Mouse (Mus musculus) erythroblast, embryonic 14.5 days (primary cell): ENCODE data around the gene 4931406P16Rik.

ENCODE experiments used
- GATA1 ChIP-seq: IDR thresholded peaks from 2 replicates; pipeline ENCODE4 v1.6.1; 2012; ENCODE audit warnings: low read length, inconsistent platforms, mixed read lengths
- TAL1 ChIP-seq: IDR thresholded peaks from 3 replicates; pipeline ENCODE4 v1.6.1; 2012; ENCODE audit warnings: low read length, inconsistent platforms, mixed read lengths

DNA sequence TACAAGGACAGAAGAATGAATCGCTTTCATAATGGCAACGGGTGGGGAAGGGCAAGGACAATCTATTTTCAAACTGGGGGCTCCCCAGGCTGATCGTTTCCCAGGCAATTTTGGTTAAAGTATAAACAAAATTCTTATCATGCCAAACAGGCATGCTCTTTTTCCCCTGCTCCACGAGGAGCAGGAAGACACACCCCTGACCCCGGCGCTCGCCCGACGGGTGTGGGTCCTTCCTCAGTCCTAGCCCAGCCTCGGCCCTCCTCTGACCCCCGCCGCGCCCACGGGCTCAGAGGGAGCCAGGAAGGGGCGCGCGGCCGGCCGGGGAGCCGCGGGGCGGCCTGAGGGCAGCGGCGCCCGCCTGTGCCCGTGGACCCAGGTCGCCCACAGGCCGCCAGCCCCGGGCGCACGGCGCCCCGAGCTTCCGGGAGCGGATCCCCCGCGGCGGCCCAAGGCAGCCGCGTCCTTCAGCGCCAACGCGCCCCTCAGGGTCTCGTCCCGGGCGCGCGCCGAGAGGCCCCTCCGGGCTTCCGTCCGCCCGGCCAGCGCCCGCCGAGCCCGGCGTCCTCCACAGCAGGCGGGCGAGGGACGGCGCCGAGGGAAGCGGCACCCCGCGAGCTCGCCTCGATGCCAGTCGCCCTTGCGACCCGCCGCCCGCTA, 437 bp downstream of the 4931406P16Rik start:
- TF ChIP-seq TAL1 (peak; percentile 48), GATA1 (peak; percentile 54)
